Mouse (Mus musculus) lung, embryonic 14.5 days (tissue): ENCODE measurements at regions not wholly inside any gene's neighbourhood (a gene's known extent, or its start where the extent isn't known, plus 50 kb on each side); places are given as distances from the start of the nearest gene placed in this dataset.

Experiments
- ATAC-seq: fragments of 200-750 bp; cut with Nextera tagmentation; 2 replicates; pipeline ENCODE4 v1.8.0; 2017; ENCODE audit warnings: mild to moderate bottlenecking, moderate TSS enrichment, moderate library complexity; ENCODE audit not compliant: insufficient read depth
- DNase-seq: peaks from one replicate; pipeline ENCODE4 v3.0.0-alpha.2; 2015
- H3K27ac ChIP-seq: fragments of 300-500 bp; sonication (generic); 2 replicates; pipeline ENCODE4 v1.5.1; 2014; ENCODE audit warnings: low read depth, mild to moderate bottlenecking, moderate library complexity
- H3K27me3 ChIP-seq: fragments of 300-500 bp; sonication (generic); 2 replicates; pipeline ENCODE4 v1.6.1; 2014; ENCODE audit warnings: low read length, control low read depth; ENCODE audit not compliant: insufficient read depth
- H3K36me3 ChIP-seq: fragments of 300-500 bp; sonication (generic); 2 replicates; pipeline ENCODE4 v1.6.1; 2014; ENCODE audit warnings: control low read depth; ENCODE audit not compliant: insufficient read depth
- H3K4me1 ChIP-seq: fragments of 300-500 bp; sonication (generic); 2 replicates; pipeline ENCODE4 v1.6.1; 2014; ENCODE audit warnings: antibody characterized with exemption, control low read depth; ENCODE audit not compliant: insufficient read depth
- H3K4me2 ChIP-seq: fragments of 300-500 bp; sonication (generic); 2 replicates; pipeline ENCODE4 v1.6.1; 2014; ENCODE audit warnings: mild to moderate bottlenecking
- H3K4me3 ChIP-seq: fragments of 300-500 bp; sonication (generic); 2 replicates; pipeline ENCODE4 v1.5.1; 2014; ENCODE audit warnings: low read depth, low read length
- H3K9ac ChIP-seq: fragments of 300-500 bp; sonication (generic); 2 replicates; pipeline ENCODE4 v1.6.1; 2014
- H3K9me3 ChIP-seq: fragments of 300-500 bp; sonication (generic); 2 replicates; pipeline ENCODE4 v1.6.1; 2016; ENCODE audit warnings: low read depth, low read length, control low read depth
- CTCF ChIP-seq: IDR thresholded peaks from 2 replicates; pipeline ENCODE4 v1.5.1; 2016; ENCODE audit warnings: antibody characterized with exemption, low read depth
- WGBS: fragments of 180-500 bp; shearing (Covaris S2); extraction: QIAGEN DNeasy Blood & Tissue Kit; methylation state at CpG from one replicate; pipeline ENCODE4 v1.1.7; 2014; 5-methylcytosine and 5-hydroxymethylcytosine counted together

GRCm38 (mm10) chr17:85902575-85902974 is 214.5 kb upstream of the Six2 start:
- Histone ChIP-seq H3K36me3 (no peaks in the 10 kb centered on the region), H3K4me2 (no peak overlapping the region), H3K4me1 (no peaks in the 10 kb centered on the region), H3K9ac (no peak overlapping the region), H3K9me3 (no peaks in the 10 kb centered on the region), H3K27me3 (no peaks in the 10 kb centered on the region), H3K4me3 (no peak overlapping the region), H3K27ac (no peak overlapping the region)
- DNase-seq (peak; percentile 34), ATAC-seq (peak; percentile 38; the same call in 1 of the 2 replicates)
- TF ChIP-seq CTCF = no peak
- 48% methylated on average over 2 of the region's 2 CpGs for WGBS

DNA sequence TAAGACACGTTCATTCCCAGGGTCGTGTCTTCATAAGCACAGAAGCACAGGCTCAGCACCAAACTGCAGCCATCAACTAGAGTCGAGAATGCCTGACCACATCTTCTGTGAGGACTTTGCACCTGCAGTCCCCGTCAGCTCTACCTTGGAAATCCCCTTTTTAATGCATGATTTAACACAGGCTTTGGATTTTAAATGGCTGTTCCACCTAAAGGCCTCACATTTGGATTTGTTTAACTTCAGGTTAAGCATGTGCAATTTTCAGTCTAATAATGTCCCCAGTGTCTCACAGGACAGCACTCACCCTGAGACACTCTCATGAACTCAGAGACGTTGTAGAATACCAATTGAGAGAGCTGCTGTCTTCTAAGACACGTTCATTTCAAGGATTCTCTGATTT is 211.0 kb upstream of the Six2 start:
- no peak overlapping the region for H3K4me2 ChIP-seq
- TF ChIP-seq CTCF = no peak
- H3K36me3 ChIP-seq = no peaks in the 10 kb centered on the region
- no peak overlapping the region for H3K4me3 ChIP-seq
- H3K9me3 ChIP-seq = no peaks in the 10 kb centered on the region
- no peak overlapping the region for H3K9ac ChIP-seq
- no peaks in the 10 kb centered on the region for H3K4me1 ChIP-seq
- H3K27me3 ChIP-seq = no peaks in the 10 kb centered on the region; the same call in 1 of the 2 replicates
- no peak overlapping the region for H3K27ac ChIP-seq
- ATAC-seq = no peak
- no peak for DNase-seq
- WGBS = 76% methylated on average over 6 of the region's 6 CpGs

- no peaks in the 10 kb centered on the region for H3K4me1 ChIP-seq
- no peak for TF ChIP-seq CTCF
- H3K9ac ChIP-seq = no peak overlapping the region
- no peak overlapping the region for H3K4me2 ChIP-seq
- H3K36me3 ChIP-seq = no peaks in the 10 kb centered on the region
- ATAC-seq (no peak), DNase-seq (no peak)
- H3K27ac ChIP-seq = no peak overlapping the region
- no peaks in the 10 kb centered on the region; the same call in 1 of the 2 replicates for H3K27me3 ChIP-seq
- H3K9me3 ChIP-seq = no peaks in the 10 kb centered on the region
- WGBS = 74% methylated on average over 5 of the region's 5 CpGs
- no peak overlapping the region for H3K4me3 ChIP-seq
Observed at GRCm38 (mm10) chr17:85895978-85896377, 207.9 kb upstream of the Six2 start.

GRCm38 (mm10) chr17:85891243-85891642 is 203.2 kb upstream of the Six2 start:
- Histone ChIP-seq H3K27ac (no peak overlapping the region), H3K36me3 (no peaks in the 10 kb centered on the region), H3K9me3 (no peaks in the 10 kb centered on the region), H3K4me3 (no peak overlapping the region), H3K9ac (no peak overlapping the region), H3K27me3 (no peaks in the 10 kb centered on the region; the same call in 1 of the 2 replicates), H3K4me1 (no peaks in the 10 kb centered on the region), H3K4me2 (no peak overlapping the region)
- 47% methylated on average over 2 of the region's 2 CpGs for WGBS
- TF ChIP-seq CTCF = no peak
- ATAC-seq = no peak
- no peak for DNase-seq

DNA sequence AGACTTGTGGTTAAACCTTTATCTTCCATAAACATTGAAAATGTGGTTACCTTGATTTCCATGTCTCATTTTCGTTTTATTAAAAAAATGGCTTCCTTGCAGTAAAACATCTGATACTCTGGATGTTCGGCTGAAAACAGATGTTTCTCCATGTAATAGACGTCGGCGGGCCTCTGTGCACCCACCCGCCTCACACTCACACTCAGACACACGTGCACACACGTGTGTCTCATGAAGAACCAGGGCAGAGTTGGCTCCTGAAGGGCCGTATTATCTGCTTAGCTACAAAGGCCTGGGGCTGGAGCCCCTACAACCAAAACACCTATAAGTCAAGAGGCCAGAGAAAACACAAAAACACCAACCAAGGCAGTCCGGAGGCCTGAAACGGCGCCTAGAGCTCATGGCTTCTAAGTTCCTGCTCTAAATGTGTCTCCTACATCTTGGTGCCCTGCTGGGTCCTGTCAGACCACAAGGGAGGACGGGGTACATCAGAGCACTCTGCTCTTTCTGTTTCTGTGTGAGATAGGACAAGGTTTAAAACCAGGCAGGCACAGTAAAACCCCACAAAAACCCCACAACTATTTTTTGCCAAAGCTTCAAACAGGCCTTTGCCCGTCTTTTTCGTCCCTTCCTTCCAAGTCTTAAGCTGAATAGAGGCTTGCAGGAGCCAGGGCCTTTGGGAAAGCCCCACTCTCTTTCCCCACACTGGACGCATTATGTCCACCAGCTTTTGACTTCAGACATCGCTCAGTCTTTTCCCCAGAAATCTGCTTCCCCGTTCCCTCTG is 201.9 kb upstream of the Six2 start:
- TF ChIP-seq CTCF = no peak
- no peak overlapping the region for H3K4me3 ChIP-seq
- no peak overlapping the region for H3K27ac ChIP-seq
- DNase-seq = no peak
- no peak overlapping the region for H3K4me2 ChIP-seq
- no peaks in the 10 kb centered on the region for H3K9me3 ChIP-seq
- no peaks in the 10 kb centered on the region for H3K36me3 ChIP-seq
- no peaks in the 10 kb centered on the region; the same call in 1 of the 2 replicates for H3K27me3 ChIP-seq
- no peaks in the 10 kb centered on the region for H3K4me1 ChIP-seq
- no peak for ATAC-seq
- WGBS = 74% methylated on average over 18 of the region's 18 CpGs
- H3K9ac ChIP-seq = no peak overlapping the region

DNA sequence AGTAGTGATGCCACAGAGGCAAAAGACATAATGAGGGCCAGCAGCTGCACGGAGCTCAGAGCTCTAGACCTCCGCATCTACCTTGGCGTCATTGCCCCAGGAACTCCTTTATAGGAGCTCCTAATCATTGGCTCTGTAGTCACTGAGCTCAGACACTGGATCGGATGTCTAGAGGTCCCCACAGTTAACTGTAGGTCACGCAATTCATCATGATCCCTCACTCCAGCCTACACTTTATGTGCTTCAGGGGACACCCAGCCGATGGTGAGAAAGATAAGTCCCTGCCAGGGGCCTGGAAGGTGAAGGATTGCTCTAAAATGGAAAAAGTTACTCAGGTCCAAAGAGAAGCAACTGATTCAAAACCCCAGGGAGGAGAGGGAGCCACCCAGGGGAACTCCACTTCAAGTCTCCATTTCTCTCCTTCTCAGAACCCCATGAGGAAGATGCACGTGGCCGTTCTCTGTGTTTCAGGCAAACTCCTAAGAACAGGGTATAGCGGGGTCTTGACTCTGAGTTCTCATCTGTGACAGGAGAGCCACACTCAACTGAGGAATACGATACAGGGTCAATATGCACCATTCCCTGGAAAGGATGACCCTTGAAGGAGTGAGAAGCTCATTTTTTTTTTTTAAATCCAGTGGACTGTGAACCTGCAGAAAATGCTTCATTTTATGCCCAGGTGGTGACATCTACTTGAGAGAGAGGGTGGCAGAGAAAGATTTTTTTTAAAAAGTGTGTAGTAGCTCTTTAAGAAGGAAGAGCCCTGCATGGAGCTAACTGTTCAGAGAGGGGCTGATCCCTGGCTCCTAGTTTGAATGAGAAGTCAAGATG is 200.7 kb upstream of the Six2 start:
- 70% methylated on average over 10 of the region's 10 CpGs for WGBS
- no peaks in the 10 kb centered on the region for H3K36me3 ChIP-seq
- no peak overlapping the region for H3K9ac ChIP-seq
- H3K9me3 ChIP-seq = no peaks in the 10 kb centered on the region
- H3K27me3 ChIP-seq = no peaks in the 10 kb centered on the region
- TF ChIP-seq CTCF = no peak
- no peak overlapping the region for H3K4me3 ChIP-seq
- no peaks in the 10 kb centered on the region for H3K4me1 ChIP-seq
- DNase-seq = no peak
- H3K27ac ChIP-seq = no peak overlapping the region
- ATAC-seq = no peak
- no peak overlapping the region for H3K4me2 ChIP-seq

DNA sequence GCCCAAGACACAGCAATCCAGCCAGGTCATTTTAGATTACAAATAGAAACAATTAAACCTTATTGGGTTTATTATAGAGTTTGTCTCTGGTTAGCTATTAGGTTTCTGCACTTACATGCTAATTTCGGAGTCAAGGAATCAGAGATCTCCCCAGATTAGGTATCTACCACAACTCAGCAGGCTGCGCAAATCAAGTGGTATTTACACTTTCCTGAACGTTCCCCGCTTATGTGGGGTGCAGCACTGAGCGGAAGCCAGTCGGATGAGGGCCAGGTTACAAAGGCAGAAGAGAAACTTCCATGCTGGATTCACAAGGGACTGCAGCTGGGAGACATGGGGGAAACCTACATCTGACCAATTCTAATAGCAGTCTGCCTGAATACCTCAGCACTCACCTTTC is 198.6 kb upstream of the Six2 start:
- H3K9ac ChIP-seq = no peak overlapping the region
- H3K36me3 ChIP-seq = no peaks in the 10 kb centered on the region
- H3K27me3 ChIP-seq = no peaks in the 10 kb centered on the region
- no peaks in the 10 kb centered on the region for H3K9me3 ChIP-seq
- ATAC-seq = no peak
- TF ChIP-seq CTCF = no peak
- no peak overlapping the region for H3K27ac ChIP-seq
- 62% methylated on average over 6 of the region's 6 CpGs for whole genome bisulfite sequencing
- peaks cover 3% of the 10 kb centered on the region; the same call in 1 of the 2 replicates for H3K4me1 ChIP-seq
- no peak overlapping the region for H3K4me2 ChIP-seq
- H3K4me3 ChIP-seq = no peak overlapping the region
- no peak for DNase-seq
